Mouse (Mus musculus) brain, adult 2 months (tissue): ENCODE results near the gene Lcn12.

ENCODE experiments used
- DNase-seq: peaks from one replicate; pipeline ENCODE4 v3.0.0; 2011; ENCODE audit warnings: low read depth, low spot score

Gene Lcn12

DNA sequence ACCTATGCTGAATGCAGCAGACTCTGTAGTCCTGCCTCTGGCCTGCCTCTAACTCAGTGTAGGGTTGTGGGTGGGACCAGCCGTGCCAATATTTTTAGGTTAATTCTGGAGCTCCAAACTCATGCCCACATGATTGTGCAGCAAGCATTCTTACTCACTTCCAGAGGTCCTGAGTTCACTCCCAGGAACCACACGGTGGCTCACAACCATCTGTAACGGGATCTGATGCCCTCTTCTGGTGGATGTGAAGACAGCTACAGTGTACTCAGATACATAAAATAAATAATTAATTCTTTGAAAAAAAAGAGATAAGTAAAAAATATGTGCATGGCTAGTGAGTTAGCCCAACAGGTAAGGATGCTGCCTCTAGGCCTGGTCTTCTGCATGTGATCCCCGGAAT is 2.8 kb upstream of the Lcn12 start:
- DNase-seq, result peak; percentile 92

- DNase-seq, result no peak
Measured at GRCm38 (mm10) chr2:25492988-25493387, 723 bp downstream of the Lcn12 start.

GRCm38 (mm10) chr2:25488671-25489068 is 5.0 kb downstream of the Lcn12 start:
- peak; percentile 91 for DNase-seq

- DNase-seq, result no peak
Measured at GRCm38 (mm10) chr2:25487965-25488670, 5.6 kb downstream of the Lcn12 start.

- peak; percentile 99 for DNase-seq
Measured at GRCm38 (mm10) chr2:25484901-25485647, 8.6 kb downstream of the Lcn12 start.

- DNase-seq, result peak; percentile 84
Measured at GRCm38 (mm10) chr2:25482969-25483368, 10.7 kb downstream of the Lcn12 start.

GRCm38 (mm10) chr2:25480541-25480940 is 13.2 kb downstream of the Lcn12 start:
- no peak for DNase-seq

DNA sequence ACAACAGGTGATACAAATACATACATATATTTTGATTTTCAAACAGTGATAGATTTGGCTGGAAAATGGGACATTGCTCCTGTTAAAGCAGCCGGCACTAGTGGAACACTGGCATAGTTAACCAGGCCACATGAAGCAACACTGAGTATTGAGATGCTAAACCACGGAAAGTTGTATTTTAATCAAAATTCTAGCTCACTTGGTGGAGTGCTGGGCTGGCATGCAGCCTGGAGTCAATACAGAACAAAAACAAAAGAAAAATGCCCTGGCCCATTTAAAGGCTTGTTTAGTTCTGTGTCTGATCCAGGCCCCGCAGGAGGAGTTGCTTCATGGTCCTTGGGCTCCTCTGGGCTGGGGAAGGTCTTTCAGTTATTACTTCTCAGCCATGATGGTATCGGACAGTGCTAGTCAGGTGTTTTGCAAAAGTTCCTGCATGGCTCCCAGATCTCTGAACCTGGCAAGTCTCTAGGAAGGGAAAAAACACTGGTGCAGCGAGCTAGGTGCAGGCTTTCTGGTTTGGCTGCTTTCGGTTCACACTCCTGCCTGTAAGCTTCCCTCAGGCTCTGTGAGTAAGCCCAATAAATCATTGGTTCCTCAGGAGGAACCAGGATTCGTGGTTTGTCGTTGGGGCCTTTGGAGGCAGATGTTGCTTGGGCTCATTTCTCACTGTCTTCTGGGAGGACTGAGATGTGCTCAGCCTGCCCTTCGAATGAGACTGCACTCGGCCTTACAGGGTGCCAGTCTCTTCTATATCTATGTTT is 14.0 kb downstream of the Lcn12 start:
- no peak for DNase-seq

DNA sequence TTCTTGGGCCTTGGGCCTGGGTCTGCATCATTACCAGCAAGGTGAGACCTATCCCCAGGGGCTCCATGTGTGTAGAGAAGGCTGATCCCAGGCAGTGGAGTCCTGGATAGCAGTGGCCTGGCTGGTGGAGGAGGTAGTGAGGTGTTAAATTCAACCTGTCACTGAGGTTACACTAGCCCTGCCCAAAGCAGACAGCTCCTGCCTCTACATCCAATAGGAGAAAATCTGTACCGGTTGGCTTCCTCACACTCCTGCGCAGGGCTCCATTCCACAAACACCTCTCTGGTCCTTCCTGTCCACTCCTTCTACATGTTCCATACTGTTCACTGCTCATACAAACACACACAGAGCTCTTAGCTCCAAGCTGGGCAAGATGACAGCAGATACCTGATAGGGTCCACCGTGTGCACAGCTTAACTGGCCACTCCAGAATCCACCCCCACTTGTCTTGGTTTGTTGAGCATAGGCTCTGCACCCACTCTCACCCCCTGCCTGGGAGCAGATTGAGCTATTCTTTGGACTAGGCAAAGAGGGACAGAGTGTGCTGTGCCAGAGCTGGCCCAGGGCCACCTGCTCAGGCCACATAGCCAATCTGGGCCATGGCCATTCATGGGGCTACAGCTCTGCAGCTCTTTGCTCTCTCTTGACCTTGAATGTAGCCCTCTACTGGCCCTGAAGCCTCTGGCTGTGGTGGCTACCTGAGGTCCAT is 15.6 kb downstream of the Lcn12 start:
- DNase-seq, result peak; percentile 98

- no peak for DNase-seq
Measured at GRCm38 (mm10) chr2:25477541-25477940, 16.2 kb downstream of the Lcn12 start.

GRCm38 (mm10) chr2:25472550-25472949 is 21.2 kb downstream of the Lcn12 start:
- DNase-seq, result no peak

DNA sequence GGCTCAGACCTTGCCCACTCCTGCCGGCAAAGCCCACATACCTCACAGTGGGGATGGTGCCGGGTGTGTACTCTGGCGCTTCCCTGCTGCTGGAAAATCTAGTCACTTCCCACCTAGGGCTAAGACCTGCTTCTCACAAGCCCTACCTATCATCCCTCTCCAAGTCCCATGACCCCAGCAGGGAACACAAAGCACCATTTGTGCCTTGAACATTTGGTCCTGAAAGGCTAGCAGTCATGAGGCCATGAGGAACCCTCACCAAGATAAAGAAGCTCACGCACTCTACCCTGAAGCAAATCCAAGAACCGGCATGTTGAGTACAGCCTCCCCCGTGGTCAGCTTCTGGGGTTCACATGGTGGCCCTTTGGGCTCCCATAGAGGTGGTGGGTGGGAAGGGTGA is 23.7 kb downstream of the Lcn12 start, which contains the start of gene Ptgds:
Gene Ptgds, minus strand, starts transcription at position 78 of the 400 bp plus-strand sequence.
- peak; percentile 66 for DNase-seq

DNA sequence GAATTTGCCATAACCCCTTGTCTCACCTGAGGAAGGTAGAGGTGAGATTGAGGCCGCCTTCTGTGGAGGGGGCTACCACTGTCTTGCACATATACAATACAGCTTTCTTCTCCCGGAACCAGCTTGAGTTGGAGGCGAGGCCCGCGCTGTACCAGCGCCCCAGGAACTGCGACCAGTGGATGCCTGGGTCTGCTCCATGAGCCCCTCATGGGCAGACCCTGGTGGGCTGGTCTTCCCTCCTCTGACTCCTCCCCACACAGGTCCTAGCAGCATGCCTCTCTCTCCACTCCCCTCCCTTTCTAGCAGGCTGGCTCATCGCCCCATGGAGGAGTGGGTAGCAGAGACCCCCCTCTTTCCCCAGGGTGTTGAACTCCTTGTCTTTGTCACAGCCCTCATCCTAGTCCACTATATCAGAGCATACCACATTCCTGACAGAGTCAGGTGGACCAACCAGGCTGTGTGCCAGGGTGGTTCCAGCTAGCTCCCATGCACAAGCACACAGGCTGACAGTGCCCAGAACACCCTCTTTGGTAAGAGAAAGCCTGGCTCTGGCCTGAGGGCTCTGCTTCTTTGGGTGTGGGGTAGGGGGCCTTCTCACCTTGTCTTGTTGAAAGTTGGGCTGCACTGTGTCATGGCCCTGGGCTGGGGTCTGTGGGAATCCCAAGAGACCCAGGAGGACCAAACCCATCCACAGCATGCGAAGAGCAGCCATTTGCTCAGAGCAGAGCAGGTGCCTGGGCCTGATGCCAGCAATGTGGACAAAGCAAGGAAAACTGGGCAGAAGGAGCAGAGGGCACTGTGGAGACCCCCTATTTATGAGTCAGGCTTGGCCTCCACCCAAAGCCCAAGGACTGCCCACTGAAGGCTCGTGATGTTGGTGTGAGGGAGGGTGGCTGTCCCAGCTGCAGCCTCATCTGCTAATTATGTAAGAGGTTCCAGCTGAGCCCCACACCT is 24.5 kb downstream of the Lcn12 start:
- DNase-seq, result peak; percentile 92

GRCm38 (mm10) chr2:25467606-25468303 is 26.0 kb downstream of the Lcn12 start:
- DNase-seq, result no peak

DNA sequence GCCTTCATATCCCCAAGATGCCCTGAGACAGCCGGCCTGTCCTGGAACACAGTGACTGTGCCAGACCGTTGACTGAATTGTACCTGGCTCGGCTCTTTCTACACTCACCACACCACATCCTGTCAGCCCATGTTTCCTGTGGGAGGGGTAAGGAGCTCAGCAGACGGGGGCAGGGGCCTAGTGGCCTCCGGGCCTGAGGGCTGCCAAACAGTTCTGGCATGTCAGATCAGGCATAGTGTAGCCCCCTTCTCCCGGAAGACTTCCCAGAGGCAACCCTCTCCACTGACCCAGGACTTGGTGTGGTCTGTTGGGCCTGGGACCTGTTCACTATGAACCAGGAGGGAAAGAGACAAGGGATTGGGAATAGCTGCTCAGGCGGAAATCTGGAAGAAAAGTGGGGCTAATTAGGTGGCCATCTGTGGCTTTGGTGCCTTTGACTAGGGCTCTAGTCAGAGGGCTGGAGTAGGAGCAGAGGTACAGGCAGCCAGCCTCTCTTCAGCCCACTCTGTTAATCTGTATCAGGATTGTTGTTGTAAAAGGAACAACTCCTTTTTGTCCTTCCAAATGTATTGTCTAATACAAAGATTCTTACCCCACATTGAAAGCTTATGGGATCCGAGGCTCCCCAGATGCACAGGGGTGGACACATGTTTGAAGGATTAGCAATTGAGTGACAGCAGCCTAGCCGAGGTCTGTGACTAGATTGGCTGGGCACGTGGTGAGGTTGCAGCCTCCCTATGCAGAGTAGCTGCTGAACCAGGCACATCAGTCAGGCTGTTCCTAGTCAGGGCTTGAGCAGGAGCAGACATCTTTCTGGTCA is 27.7 kb downstream of the Lcn12 start:
- DNase-seq, result peak; percentile 80

- DNase-seq, result no peak
Measured at GRCm38 (mm10) chr2:25465256-25465655, 28.5 kb downstream of the Lcn12 start.

GRCm38 (mm10) chr2:25463630-25464029 is 30.1 kb downstream of the Lcn12 start:
- peak; percentile 64 for DNase-seq

GRCm38 (mm10) chr2:25461407-25461806 is 32.3 kb downstream of the Lcn12 start:
- no peak for DNase-seq
